Mouse (Mus musculus): ENCODE results near the gene Pidd1.

DNA sequence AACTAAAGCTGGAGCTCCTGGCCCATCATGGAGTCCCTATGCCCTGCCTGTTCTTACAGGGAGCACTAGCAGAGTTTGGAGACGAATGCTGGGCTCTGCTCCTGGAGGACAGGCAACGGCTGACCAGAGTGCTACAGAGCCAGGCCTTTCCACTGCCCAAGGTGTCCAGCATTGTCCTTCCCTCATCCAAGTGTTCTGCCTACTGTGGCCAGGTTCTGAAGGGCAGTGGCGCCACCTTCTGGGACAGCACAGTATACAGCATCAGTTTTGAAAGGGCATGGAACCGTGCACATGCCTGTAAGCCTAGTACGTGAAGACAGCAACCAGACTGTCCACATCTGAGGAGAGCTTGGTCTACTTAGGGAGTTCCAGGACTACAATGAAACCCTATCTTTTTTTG lies 40.5 kb downstream of the Pidd1 start:
- TF ChIP-seq EP300 (IDR thresholded peaks at IDR 0.05; ENCODE audit: insufficient read depth, low read depth, low read length) (0 out of 2 replicates have a peak, but pooled peaks have one; percentile 63), CTCF (IDR thresholded peaks at IDR 0.05) (peak; percentile 77), POLR2A (IDR thresholded peaks at IDR 0.05; ENCODE audit: insufficient read depth, low read depth, low read length) (no peak)

All from heart, adult 2 months (tissue).